Mouse (Mus musculus) forebrain, embryonic 15.5 days (tissue): ENCODE measurements at regions not wholly inside any gene's neighbourhood (a gene's known extent, or its start where the extent isn't known, plus 50 kb on each side); places are given as distances from the start of the nearest gene placed in this dataset.
"Not testable (repeated sequence)": the region's sequence is repeated elsewhere in the genome, so short reads cannot be mapped to it uniquely, and the experiment has no call there.

Experiments
- ATAC-seq: fragments of 200-750 bp; cut with Nextera tagmentation; replicated peaks from 2 replicates; pipeline ENCODE4 v1.8.0; 2017; ENCODE audit warnings: mild to moderate bottlenecking, moderate TSS enrichment, moderate library complexity
- H3K27ac ChIP-seq: fragments of 300-500 bp; sonication (generic); replicated peaks from 2 replicates; pipeline ENCODE4 v1.5.1; 2015; ENCODE audit warnings: mild to moderate bottlenecking, inconsistent platforms
- H3K27me3 ChIP-seq: fragments of 300-500 bp; sonication (generic); 2 replicates; pipeline ENCODE4 v1.6.1; 2015; ENCODE audit warnings: inconsistent platforms
- H3K36me3 ChIP-seq: fragments of 300-500 bp; sonication (generic); 2 replicates; pipeline ENCODE4 v1.6.1; 2015; ENCODE audit warnings: mild to moderate bottlenecking, inconsistent platforms
- H3K4me1 ChIP-seq: fragments of 300-500 bp; sonication (generic); 2 replicates; pipeline ENCODE4 v1.6.1; 2015; ENCODE audit warnings: inconsistent platforms
- H3K4me2 ChIP-seq: fragments of 300-500 bp; sonication (generic); replicated peaks from 2 replicates; pipeline ENCODE4 v1.6.1; 2015; ENCODE audit warnings: mild to moderate bottlenecking, inconsistent platforms
- H3K4me3 ChIP-seq: fragments of 300-500 bp; sonication (generic); 2 replicates; pipeline ENCODE4 v1.5.1; 2015; ENCODE audit warnings: mild to moderate bottlenecking, inconsistent platforms
- H3K9ac ChIP-seq: fragments of 300-500 bp; sonication (generic); replicated peaks from 2 replicates; pipeline ENCODE4 v1.6.1; 2015; ENCODE audit warnings: mild to moderate bottlenecking, inconsistent platforms
- H3K9me3 ChIP-seq: fragments of 300-500 bp; sonication (generic); 2 replicates; pipeline ENCODE4 v1.6.1; 2016; ENCODE audit warnings: inconsistent platforms
- WGBS: fragments of 180-500 bp; shearing (Covaris S2); methylation state at CpG from one replicate; pipeline ENCODE4 v1.1.7; 2015; ENCODE audit warnings: mixed read lengths; 5-methylcytosine and 5-hydroxymethylcytosine counted together

DNA sequence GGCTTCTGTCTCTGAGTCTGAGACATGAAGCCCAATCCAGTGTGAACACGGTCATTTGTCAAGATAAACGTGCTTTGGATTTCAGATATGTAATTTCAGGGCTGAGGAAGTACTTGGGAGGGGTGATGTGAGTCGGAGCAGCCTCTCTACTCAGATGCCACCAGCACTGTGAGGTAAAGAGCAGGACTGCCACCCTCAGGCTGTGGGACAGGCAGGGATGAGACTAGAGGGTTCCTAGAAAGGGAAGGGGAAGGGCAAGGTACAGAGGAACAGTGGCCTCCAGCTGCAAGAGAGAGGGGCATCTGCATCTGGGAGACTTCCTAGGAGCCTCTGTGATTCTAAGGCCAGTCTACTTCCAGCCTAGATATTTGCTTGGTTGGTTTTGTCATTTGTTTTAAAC is 78.7 kb upstream of the Csrp2 start:
- Histone ChIP-seq H3K4me1 (no peaks in the 10 kb centered on the region), H3K27me3 (no peaks in the 10 kb centered on the region), H3K36me3 (no peaks in the 10 kb centered on the region), H3K4me2 (no peak overlapping the region), H3K9ac (no peak overlapping the region), H3K9me3 (no peaks in the 10 kb centered on the region), H3K4me3 (no peak overlapping the region), H3K27ac (no peak overlapping the region)
- ATAC-seq, result no peak
- WGBS, result 78% methylated on average over 3 of the region's 3 CpGs

DNA sequence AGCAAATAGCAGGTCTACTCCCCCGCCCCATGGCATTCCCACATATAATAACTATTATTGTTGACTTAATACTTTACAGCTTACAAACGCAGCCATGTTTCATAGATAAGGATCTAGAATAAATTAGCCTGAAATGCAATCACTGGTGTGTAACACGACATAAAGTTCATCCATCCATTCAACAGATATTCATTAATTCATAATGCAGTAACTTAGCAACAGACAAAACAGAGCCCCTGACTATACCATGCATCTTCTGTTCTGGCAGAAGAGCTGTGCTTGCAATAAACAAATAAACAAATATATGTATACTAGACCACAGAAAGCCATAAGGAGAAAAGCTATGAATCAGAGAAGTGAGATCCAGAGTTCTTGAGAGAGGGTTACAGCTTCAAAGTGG is 77.9 kb upstream of the Csrp2 start:
- Histone ChIP-seq H3K4me3 (no peak overlapping the region), H3K27me3 (no peaks in the 10 kb centered on the region), H3K4me1 (no peaks in the 10 kb centered on the region), H3K9me3 (no peaks in the 10 kb centered on the region), H3K9ac (no peak overlapping the region), H3K4me2 (no peak overlapping the region), H3K27ac (no peak overlapping the region), H3K36me3 (no peaks in the 10 kb centered on the region)
- WGBS, result 84% methylated on average over 3 of the region's 3 CpGs
- no peak for ATAC-seq

DNA sequence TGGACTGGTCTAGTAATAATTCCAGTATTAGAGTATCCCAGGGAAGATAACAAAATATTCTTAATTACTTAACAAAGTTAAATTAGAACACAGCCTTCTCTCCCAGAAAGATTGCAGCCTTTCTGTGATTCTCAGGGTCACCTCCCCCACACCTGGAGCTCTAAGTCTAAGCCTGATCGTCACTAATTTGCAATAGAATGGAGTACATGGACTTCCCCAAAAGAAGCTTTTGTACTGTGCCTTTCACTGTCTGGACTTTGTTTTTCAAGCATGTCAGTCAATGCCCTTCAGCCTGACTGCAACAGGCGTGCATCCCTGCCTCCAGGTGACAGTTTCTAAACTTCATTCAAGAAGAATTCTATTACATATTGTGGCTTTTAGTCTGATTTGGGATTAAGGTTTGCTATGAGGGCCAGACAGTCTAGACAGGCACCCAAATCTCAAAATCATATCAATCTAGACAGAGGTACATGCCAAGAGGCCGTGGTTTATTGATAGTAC is 64.9 kb upstream of the Csrp2 start:
- WGBS, result 48% methylated on average over 3 of the region's 3 CpGs

DNA sequence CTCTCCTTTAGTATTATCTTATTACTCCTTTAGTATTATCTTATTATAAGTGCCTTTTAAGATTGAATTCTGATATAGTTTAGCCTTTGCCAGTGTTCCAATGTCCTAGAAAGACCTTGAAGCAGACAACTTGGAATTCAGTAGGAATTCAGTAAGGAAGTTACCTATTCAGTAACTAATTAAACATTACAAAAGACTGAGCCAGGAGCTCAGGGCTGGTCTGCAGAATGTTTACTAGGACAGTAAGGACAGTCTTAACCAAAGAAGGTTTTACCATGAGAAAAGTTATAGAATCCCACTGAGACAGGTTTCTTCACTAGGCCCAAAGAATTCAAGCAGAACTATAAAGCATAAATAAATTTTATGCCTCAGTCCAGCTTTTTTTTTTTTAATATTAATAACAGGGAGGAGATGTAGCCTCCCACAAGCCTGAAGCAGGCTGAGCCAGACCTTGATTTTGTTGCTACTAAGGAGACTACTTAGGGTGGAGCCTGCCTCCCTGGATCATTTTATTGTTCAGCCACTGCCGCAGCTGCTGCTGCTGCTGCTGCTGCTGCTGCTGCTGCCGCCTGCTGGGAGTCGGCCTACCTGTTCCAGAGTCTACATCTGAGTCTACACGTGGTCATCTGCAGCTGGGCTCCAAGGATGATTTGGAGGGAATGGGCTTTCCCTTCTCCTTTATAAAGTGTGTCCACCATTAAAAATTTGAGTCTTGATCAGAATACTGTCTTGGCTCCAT is 63.8 kb upstream of the Csrp2 start:
- WGBS, result 41% methylated on average over 4 of the region's 4 CpGs
- not testable (repeated sequence) for H3K9me3 ChIP-seq, H3K4me3 ChIP-seq, H3K4me2 ChIP-seq, H3K27ac ChIP-seq, H3K36me3 ChIP-seq, H3K27me3 ChIP-seq, ATAC-seq, H3K9ac ChIP-seq
- peaks cover 13% of the 10 kb centered on the region for H3K4me1 ChIP-seq

More for the DNA sequence above, 64.9 kb upstream of the Csrp2 start:
- not testable (repeated sequence) for H3K36me3 ChIP-seq, H3K4me2 ChIP-seq, H3K27me3 ChIP-seq, H3K4me3 ChIP-seq, ATAC-seq, H3K27ac ChIP-seq, H3K9ac ChIP-seq, H3K9me3 ChIP-seq
- peaks cover 13% of the 10 kb centered on the region for H3K4me1 ChIP-seq

DNA sequence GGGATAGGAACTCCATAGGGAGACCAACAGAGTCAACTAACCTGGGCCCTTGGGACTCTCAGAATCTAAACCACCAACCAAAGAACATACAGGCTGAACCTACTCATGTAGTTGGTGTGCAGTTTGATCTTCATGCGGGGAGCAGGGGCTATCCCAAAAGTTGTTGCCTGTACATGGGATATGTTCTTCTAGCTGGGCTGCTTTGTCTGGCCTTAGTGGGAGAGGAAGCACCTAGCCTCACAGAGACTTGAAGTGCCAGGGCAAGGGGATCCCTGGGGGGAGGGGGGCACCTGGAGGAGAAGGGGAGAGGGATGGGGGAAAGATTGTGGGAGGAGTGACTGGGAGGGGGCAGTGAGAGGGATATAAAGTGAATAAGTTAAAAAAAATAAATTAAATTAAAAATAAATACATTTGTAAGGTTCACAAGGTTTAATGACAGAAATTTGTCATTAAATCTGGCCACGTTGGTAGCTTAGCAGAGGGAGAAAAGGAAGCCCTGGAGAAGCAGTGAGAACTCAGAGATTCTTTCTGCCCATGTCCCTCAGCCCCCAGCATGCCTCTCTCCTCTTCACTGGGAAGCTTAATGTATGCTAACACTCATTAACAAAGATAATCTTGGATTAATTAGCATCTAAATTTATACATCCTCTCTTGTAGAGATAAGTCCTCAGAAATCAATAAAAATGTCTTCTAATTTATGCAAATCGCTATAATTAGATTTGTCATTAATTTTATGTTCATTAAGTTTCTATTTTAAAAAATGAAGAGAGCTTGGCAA is 62.1 kb upstream of the Csrp2 start:
- no peak overlapping the region for H3K4me2 ChIP-seq
- H3K9ac ChIP-seq, result no peak overlapping the region
- H3K4me1 ChIP-seq, result peaks cover 13% of the 10 kb centered on the region
- no peaks in the 10 kb centered on the region for H3K27me3 ChIP-seq
- no peak overlapping the region for H3K4me3 ChIP-seq
- no peaks in the 10 kb centered on the region for H3K9me3 ChIP-seq
- H3K27ac ChIP-seq, result 0 out of 2 replicates have a peak overlapping the region, but pooled peaks have one; percentile 19
- no peaks in the 10 kb centered on the region for H3K36me3 ChIP-seq
- 62% methylated on average over 3 of the region's 3 CpGs for WGBS
- peak; percentile 61 for ATAC-seq

DNA sequence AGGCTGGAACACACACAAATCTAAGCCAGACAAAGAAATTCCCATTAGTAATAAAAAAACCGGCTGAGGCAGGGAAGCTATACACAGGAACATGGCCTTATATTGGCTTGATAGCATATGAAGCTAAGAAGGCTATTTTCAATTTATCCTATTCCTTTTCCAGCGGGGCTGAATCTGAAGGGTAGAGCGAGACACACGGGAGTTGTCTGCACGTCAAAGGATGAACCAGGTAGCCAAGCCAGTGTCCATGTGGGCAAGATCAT is 61.6 kb upstream of the Csrp2 start:
- WGBS, result 49% methylated on average over 5 of the region's 5 CpGs
- peak; percentile 55; the same call in 1 of the 2 replicates for ATAC-seq
- H3K27me3 ChIP-seq, result no peaks in the 10 kb centered on the region
- H3K27ac ChIP-seq, result peak overlapping the region; percentile 41
- H3K9ac ChIP-seq, result no peak overlapping the region
- H3K4me3 ChIP-seq, result no peak overlapping the region
- no peaks in the 10 kb centered on the region for H3K36me3 ChIP-seq
- H3K4me2 ChIP-seq, result no peak overlapping the region
- H3K9me3 ChIP-seq, result no peaks in the 10 kb centered on the region
- peaks cover 13% of the 10 kb centered on the region for H3K4me1 ChIP-seq

DNA sequence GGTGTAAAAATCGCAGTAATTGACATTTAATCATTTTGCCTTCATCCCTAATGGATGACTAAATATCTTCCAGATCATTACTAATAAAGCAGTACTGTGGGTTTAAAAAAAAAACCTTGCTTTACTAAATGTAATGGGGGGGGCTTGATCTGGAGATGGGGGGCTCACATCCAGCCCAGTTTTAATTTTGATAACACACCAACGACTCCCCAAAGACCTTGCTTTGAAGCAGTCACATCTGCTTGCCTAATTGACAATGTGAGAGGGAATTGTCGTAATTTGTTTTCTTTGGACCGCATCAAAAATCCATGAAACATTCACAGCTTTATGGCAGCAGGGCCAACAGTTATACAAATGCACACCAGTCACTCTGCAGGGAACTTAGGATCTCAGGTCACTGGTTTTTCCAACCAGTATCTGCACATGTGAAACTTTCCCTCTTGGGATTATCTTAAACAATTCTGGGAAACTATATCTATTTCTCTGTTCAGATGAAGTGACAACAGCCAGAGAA is 61.1 kb upstream of the Csrp2 start:
- WGBS, result 49% methylated on average over 4 of the region's 4 CpGs
- no peak for ATAC-seq

DNA sequence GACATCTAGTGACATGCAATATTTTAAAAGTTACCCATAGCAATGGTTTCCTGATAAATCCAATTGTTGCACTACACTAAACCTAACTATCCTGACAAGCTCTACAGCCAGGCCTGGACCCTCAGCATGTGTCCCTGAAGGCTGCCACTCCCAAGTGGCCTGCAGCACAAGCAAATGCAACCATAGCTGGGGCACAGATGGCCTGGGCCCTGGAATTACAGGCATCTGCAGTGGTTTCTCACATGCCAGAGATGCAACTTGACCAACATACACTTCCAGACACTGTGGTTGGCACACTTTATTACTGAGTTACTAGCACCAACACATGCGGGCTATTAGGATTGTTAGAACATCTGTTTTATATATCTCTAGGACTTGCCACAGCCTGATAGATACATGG is 60.3 kb upstream of the Csrp2 start:
- Histone ChIP-seq H3K27me3 (no peaks in the 10 kb centered on the region), H3K9me3 (no peaks in the 10 kb centered on the region), H3K4me1 (peaks cover 13% of the 10 kb centered on the region), H3K27ac (no peak overlapping the region), H3K9ac (no peak overlapping the region), H3K4me3 (no peak overlapping the region), H3K4me2 (no peak overlapping the region), H3K36me3 (no peaks in the 10 kb centered on the region)
- ATAC-seq, result no peak
- 91% methylated on average over 1 of the region's 1 CpGs for WGBS

More for the DNA sequence above, 61.1 kb upstream of the Csrp2 start:
- no peak overlapping the region for H3K4me2 ChIP-seq
- H3K27me3 ChIP-seq, result no peaks in the 10 kb centered on the region
- H3K9ac ChIP-seq, result no peak overlapping the region
- H3K9me3 ChIP-seq, result no peaks in the 10 kb centered on the region
- no peak overlapping the region for H3K4me3 ChIP-seq
- peak overlapping the region; percentile 41 for H3K27ac ChIP-seq
- peaks cover 13% of the 10 kb centered on the region for H3K4me1 ChIP-seq
- no peaks in the 10 kb centered on the region for H3K36me3 ChIP-seq
